ENCODE assay signal across 10 mouse cellular contexts in genomic region chr11:114303636-114304354, GRCm38 (mm10).
DNase-seq lines count a peak whose midpoint lies in the region; ATAC-seq and TF ChIP-seq lines count a peak whose summit lies in the region.
"Had no signal": no experiment of that assay in that cellular context is flagged by ENCODE, and none has a peak within 500 bp of the region (broad histone marks: within the 10 kb centered on the region; RNA-seq: fewer than 3 reads in every experiment).

No protein-coding gene starts in this region.

- peak overlapping the region; percentile 55; the same call in 1 of the 2 replicates for H3K27ac ChIP-seq in midbrain, embryonic 10.5 days (replicated peaks)
- no peak overlapping the region for H3K27ac ChIP-seq in lung, postnatal 0 days (ENCODE audit: low read length)
- no peak overlapping the region for H3K27ac ChIP-seq in cerebellum, adult 2 months (ENCODE audit: insufficient read depth, low read length)

- TF ChIP-seq CTCF in lung, postnatal 0 days (IDR thresholded peaks at IDR 0.05) = no peak
- TF ChIP-seq CTCF in cerebellum, adult 2 months (IDR thresholded peaks at IDR 0.05; ENCODE audit: borderline replicate concordance, insufficient read depth, low read depth, low read length) = no peak

- H3K36me3 ChIP-seq in midbrain, embryonic 10.5 days = no peaks in the 10 kb centered on the region
- no peaks in the 10 kb centered on the region for H3K36me3 ChIP-seq in lung, postnatal 0 days (ENCODE audit: insufficient read depth, low read length)

- no peaks in the 10 kb centered on the region for H3K27me3 ChIP-seq in midbrain, embryonic 10.5 days (ENCODE audit: low read depth, poor library complexity, severe bottlenecking)
- no peaks in the 10 kb centered on the region for H3K27me3 ChIP-seq in lung, postnatal 0 days (replicated peaks; ENCODE audit: insufficient read depth, low read length)
- H3K27me3 ChIP-seq in cerebellum, adult 2 months (ENCODE audit: control insufficient read depth, insufficient read depth, low read length) = no peaks in the 10 kb centered on the region

- WGBS in midbrain, embryonic 10.5 days = 48% methylated on average over 13 of the region's 13 CpGs
- WGBS in lung, postnatal 0 days = 53% methylated on average over 13 of the region's 13 CpGs
- 56% methylated on average over 13 of the region's 13 CpGs for WGBS in cerebellum, adult 2 months

- no peak for TF ChIP-seq EP300 in lung, postnatal 0 days (IDR thresholded peaks at IDR 0.05)

- H3K4me3 ChIP-seq in midbrain, embryonic 10.5 days = no peak overlapping the region
- no peak overlapping the region for H3K4me3 ChIP-seq in lung, postnatal 0 days (ENCODE audit: low read depth, low read length)
- H3K4me3 ChIP-seq in cerebellum, adult 2 months (replicated peaks; ENCODE audit: insufficient read depth, low read depth, low read length) = no peak overlapping the region
- H3K4me3 ChIP-seq: erythroblast, embryonic 14.5 days had no signal

- H3K9me3 ChIP-seq in midbrain, embryonic 10.5 days (replicated peaks) = no peaks in the 10 kb centered on the region
- no peaks in the 10 kb centered on the region for H3K9me3 ChIP-seq in lung, postnatal 0 days (ENCODE audit: low read length)

- ATAC-seq in lung, postnatal 0 days = no peak

- H3K4me1 ChIP-seq in midbrain, embryonic 10.5 days = peaks cover 15% of the 10 kb centered on the region
- no peaks in the 10 kb centered on the region for H3K4me1 ChIP-seq in lung, postnatal 0 days (ENCODE audit: insufficient read depth, low read depth, low read length)
- no peaks in the 10 kb centered on the region for H3K4me1 ChIP-seq in cerebellum, adult 2 months (ENCODE audit: control insufficient read depth, insufficient read depth, low read length)

- H3K4me2 ChIP-seq in lung, postnatal 0 days (replicated peaks; ENCODE audit: low read depth, low read length) = no peak overlapping the region

- peak; percentile 34 for DNase-seq in Muller cell, postnatal 12 days (ENCODE audit: inconsistent ontology term)
- DNase-seq in c-Kit-negative CD71-positive TER-119-positive erythroid progenitor cells, embryonic 14.5 days (ENCODE audit: low read depth, low spot score) = peak; percentile 20
- peak; percentile 34 for DNase-seq in forelimb bud, embryonic 11.5 days (ENCODE audit: low read depth, low spot score)
- peak; percentile 65 for DNase-seq in midbrain, embryonic 10.5 days (ENCODE audit: low spot score)
- no peak for DNase-seq in kidney, postnatal 25 days
- DNase-seq in lung, postnatal 0 days (ENCODE audit: low spot score) = no peak
- DNase-seq in cerebellum, adult 2 months = no peak
- no peak for DNase-seq in adrenal gland, adult 2 months
- DNase-seq: thymus, adult 18-20 months had no signal

- no peak for TF ChIP-seq POLR2A in cerebellum, adult 2 months (IDR thresholded peaks at IDR 0.05; ENCODE audit: borderline replicate concordance, insufficient read depth, low read length)

- no peak overlapping the region for H3K9ac ChIP-seq in lung, postnatal 0 days (replicated peaks; ENCODE audit: low read depth)

Comparison
In these comparisons a context has a peak if more than half of its experiments do, and no peak if none do; other contexts are left out.
1. DNase-seq: peak in Muller cell, postnatal 12 days (single experiment), c-Kit-negative CD71-positive TER-119-positive erythroid progenitor cells, embryonic 14.5 days (single experiment), forelimb bud, embryonic 11.5 days (single experiment) and midbrain, embryonic 10.5 days (single experiment); none in kidney, postnatal 25 days (0 of 2), lung, postnatal 0 days (single experiment), cerebellum, adult 2 months (0 of 2) and adrenal gland, adult 2 months (single experiment).